Mouse (Mus musculus) ES-Bruce4 (cell line): ENCODE data around the gene Frmd8. TPM values are rescaled to one million over a fixed set of nuclear protein-coding genes. Genes with fewer than 3 reads are reported as not detected.
A peak's percentile ranks its signal among the peaks of the same experiment; 100 is the strongest.

Experiments used
- H3K27ac ChIP-seq: 2 replicates; pipeline ENCODE4 v1.5.1; 2012; ENCODE audit warnings: low read length, inconsistent platforms; ENCODE audit not compliant: insufficient read depth
- H3K27me3 ChIP-seq: 2 replicates; pipeline ENCODE4 v1.6.1; 2012; ENCODE audit warnings: mild to moderate bottlenecking, low read length, inconsistent platforms; ENCODE audit not compliant: control insufficient read depth, poor library complexity, insufficient read depth, severe bottlenecking
- H3K36me3 ChIP-seq: 2 replicates; pipeline ENCODE4 v1.6.1; 2012; ENCODE audit warnings: inconsistent platforms, mild to moderate bottlenecking, low read length, moderate library complexity; ENCODE audit not compliant: control insufficient read depth, poor library complexity, insufficient read depth, severe bottlenecking
- H3K4me1 ChIP-seq: one replicate; pipeline ENCODE4 v1.8.1; 2011; ENCODE audit warnings: low read length; ENCODE audit not compliant: control insufficient read depth, insufficient read depth
- H3K4me3 ChIP-seq: 2 replicates; pipeline ENCODE4 v1.5.1; 2011; ENCODE audit warnings: low read depth, mild to moderate bottlenecking, low read length
- H3K9ac ChIP-seq: 2 replicates; pipeline ENCODE4 v1.6.1; 2012; ENCODE audit warnings: low read depth, mild to moderate bottlenecking, inconsistent platforms; ENCODE audit not compliant: poor library complexity, severe bottlenecking
- H3K9me3 ChIP-seq: replicated peaks from 2 replicates; pipeline ENCODE4 v1.6.1; 2012; ENCODE audit warnings: mild to moderate bottlenecking, low read length, inconsistent platforms; ENCODE audit not compliant: control insufficient read depth, poor library complexity, insufficient read depth, severe bottlenecking
- CTCF ChIP-seq: IDR thresholded peaks from one replicate; pipeline ENCODE4 v1.8.1; 2011; ENCODE audit warnings: low read depth, low read length
- EP300 ChIP-seq: IDR thresholded peaks from 2 replicates; pipeline ENCODE4 v1.6.1; 2011; ENCODE audit warnings: low read depth, low read length; ENCODE audit not compliant: insufficient read depth
- POLR2A ChIP-seq: IDR thresholded peaks from one replicate; pipeline ENCODE4 v1.8.1; 2011; ENCODE audit warnings: low read length; ENCODE audit not compliant: insufficient read depth
- polyA plus RNA-seq: library from polyadenylated mRNA; stranded (reverse); fragments of >200 nt; gene quantifications from 2 replicates; pipeline ENCODE4 v1.2.4, GENCODE M21; 2011; ENCODE audit warnings: low read depth; ENCODE audit not compliant: missing spikeins, insufficient read depth, insufficient read length

Frmd8 gene
- polyA plus RNA-seq, 1 experiment, result 26.3 TPM

- TF ChIP-seq CTCF (no peak), POLR2A (peak; percentile 100), EP300 (peak; percentile 95)
- Histone ChIP-seq H3K9me3 (no peaks in the 10 kb centered on the region), H3K36me3 (peaks cover 41% of the 10 kb centered on the region), H3K27me3 (no peaks in the 10 kb centered on the region), H3K4me1 (peaks cover 2% of the 10 kb centered on the region), H3K27ac (peak overlapping the region; percentile 97), H3K9ac (peak overlapping the region; percentile 93), H3K4me3 (peak overlapping the region; percentile 98)
Observed at GRCm38 (mm10) chr19:5802011-5802786, 72.9 kb downstream of the Frmd8 start.

GRCm38 (mm10) chr19:5801432-5801964, 73.6 kb downstream of the Frmd8 start:
- Histone ChIP-seq H3K27me3 (no peaks in the 10 kb centered on the region), H3K4me3 (peak overlapping the region; percentile 100), H3K27ac (peak overlapping the region; percentile 95), H3K4me1 (peaks cover 2% of the 10 kb centered on the region), H3K9me3 (no peaks in the 10 kb centered on the region), H3K36me3 (peaks cover 48% of the 10 kb centered on the region), H3K9ac (peak overlapping the region; percentile 88)
- no peak for TF ChIP-seq EP300
- TF ChIP-seq CTCF, result no peak
- TF ChIP-seq POLR2A, result no peak

DNA sequence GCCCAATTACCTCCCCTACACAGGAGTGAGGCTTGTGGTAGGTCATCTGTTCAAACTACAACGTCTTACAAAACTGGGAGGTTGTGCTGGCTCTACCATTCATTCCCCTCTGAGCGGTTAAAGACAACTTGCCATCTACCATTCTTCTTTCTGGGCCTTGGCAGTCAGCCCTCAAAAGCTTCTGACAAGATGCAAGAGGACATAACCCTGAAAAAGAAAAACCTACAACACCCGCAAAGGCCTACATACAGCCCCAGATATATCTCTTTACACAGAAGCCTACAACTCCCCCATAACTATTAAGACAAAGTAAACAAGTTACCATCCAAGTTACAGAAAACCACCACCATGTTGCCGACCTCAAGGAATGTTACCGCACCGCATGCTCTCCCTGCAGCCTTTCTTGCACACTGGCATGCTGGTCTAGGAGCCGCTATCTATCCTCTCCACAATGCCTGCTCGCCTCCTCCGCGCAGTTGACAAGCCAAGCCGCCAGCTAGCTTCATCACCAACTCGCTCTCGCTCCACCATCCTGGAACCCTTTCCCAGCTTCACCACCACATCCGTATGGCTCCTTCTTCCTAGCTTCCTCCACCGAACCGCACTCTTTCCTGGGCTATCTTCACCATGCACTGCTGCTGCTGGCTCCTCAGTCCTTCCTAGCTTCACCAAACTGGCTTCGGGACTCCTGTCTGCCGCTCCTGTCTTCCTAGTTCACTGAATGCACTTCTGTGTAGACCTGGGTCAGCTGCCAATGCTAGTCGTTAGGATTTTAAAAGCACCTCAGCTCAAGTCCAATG, 74.2 kb downstream of the Frmd8 start:
- Histone ChIP-seq H3K9ac (peak overlapping the region; percentile 88), H3K27ac (peak overlapping the region; percentile 79), H3K4me3 (peak overlapping the region; percentile 100), H3K36me3 (peaks cover 54% of the 10 kb centered on the region), H3K4me1 (peaks cover 2% of the 10 kb centered on the region), H3K27me3 (no peaks in the 10 kb centered on the region), H3K9me3 (no peaks in the 10 kb centered on the region)
- peak; percentile 87 for TF ChIP-seq POLR2A
- TF ChIP-seq EP300, result no peak

DNA sequence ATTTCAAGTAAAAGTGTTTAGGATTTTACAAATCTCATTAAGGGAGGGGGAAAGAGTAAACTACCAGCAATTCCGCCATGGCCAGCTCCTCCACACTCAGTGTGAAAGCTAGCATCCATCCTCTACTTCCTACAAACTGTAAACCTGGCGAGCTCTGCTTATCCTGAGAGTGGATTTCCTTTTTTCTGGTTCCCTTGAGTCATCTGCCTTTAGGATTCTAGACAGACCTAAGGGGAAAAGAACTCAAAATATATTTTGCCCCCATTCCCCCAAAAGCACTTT, 74.8 kb downstream of the Frmd8 start:
- no peak for TF ChIP-seq POLR2A
- H3K4me1 ChIP-seq, result peaks cover 2% of the 10 kb centered on the region
- peaks cover 58% of the 10 kb centered on the region for H3K36me3 ChIP-seq
- H3K9ac ChIP-seq, result peak overlapping the region; percentile 88
- H3K27ac ChIP-seq, result peak overlapping the region; percentile 79
- peak overlapping the region; percentile 100 for H3K4me3 ChIP-seq
- H3K27me3 ChIP-seq, result no peaks in the 10 kb centered on the region
- H3K9me3 ChIP-seq, result no peaks in the 10 kb centered on the region

Other genes starting within 250 kb of the Frmd8 start
- 28.5 and 32.9 TPM in 2 replicates for gene Rela, start 237.8 kb downstream of the Frmd8 start, polyA plus RNA-seq
- gene Sipa1, start 211.6 kb downstream of the Frmd8 start, polyA plus RNA-seq, result 13.7 and 19.1 TPM in 2 replicates
- 25.8 and 27.8 TPM in 2 replicates for gene Map3k11, start 186.5 kb downstream of the Frmd8 start, polyA plus RNA-seq
- gene Pcnx3, start 186.4 kb downstream of the Frmd8 start, polyA plus RNA-seq, result 39.7 and 43.7 TPM in 2 replicates
- gene Kcnk7, start 170.9 kb downstream of the Frmd8 start, polyA plus RNA-seq, result not detected in 2 replicates
- gene Ehbp1l1, start 149.0 kb downstream of the Frmd8 start, polyA plus RNA-seq, result 4.3 and 5.4 TPM in 2 replicates
- 13.1 and 14.6 TPM in 2 replicates for gene Fam89b, start 145.6 kb downstream of the Frmd8 start, polyA plus RNA-seq
- gene Ltbp3, start 134.4 kb downstream of the Frmd8 start, polyA plus RNA-seq, result 5.9 and 8.2 TPM in 2 replicates
- gene Scyl1, start 103.9 kb downstream of the Frmd8 start, polyA plus RNA-seq, result 37.1 and 42.8 TPM in 2 replicates
- 0.46 and 0.48 TPM in 2 replicates for gene Slc25a45, start 2.5 kb upstream of the Frmd8 start, polyA plus RNA-seq
- 1.9 and 3.6 TPM in 2 replicates for gene Tigd3, start 18.9 kb upstream of the Frmd8 start, polyA plus RNA-seq
- gene Dpf2, start 37.7 kb upstream of the Frmd8 start, polyA plus RNA-seq, result 129 and 137 TPM in 2 replicates
- gene Cdc42ep2, start 49.5 kb upstream of the Frmd8 start, polyA plus RNA-seq, result 0.93 and 1.5 TPM in 2 replicates
- gene Pola2, start 88.9 kb upstream of the Frmd8 start, polyA plus RNA-seq, result 95.9 and 97.3 TPM in 2 replicates
- not detected in 2 replicates for gene Slc22a20, start 110.9 kb upstream of the Frmd8 start, polyA plus RNA-seq
- 21.8 and 25.2 TPM in 2 replicates for gene Capn1, start 140.6 kb upstream of the Frmd8 start, polyA plus RNA-seq
- 16.4 and 18.6 TPM in 2 replicates for gene Syvn1, start 171.3 kb upstream of the Frmd8 start, polyA plus RNA-seq
- 44.9 and 65.1 TPM in 2 replicates for gene Mrpl49, start 182.5 kb upstream of the Frmd8 start, polyA plus RNA-seq
- gene Fau, start 182.6 kb upstream of the Frmd8 start, polyA plus RNA-seq, result 1,239 and 1,271 TPM in 2 replicates
- gene Znhit2, start 185.9 kb upstream of the Frmd8 start, polyA plus RNA-seq, result 6.5 and 8.9 TPM in 2 replicates
- 19.1 and 25.8 TPM in 2 replicates for gene Tm7sf2, start 193.1 kb upstream of the Frmd8 start, polyA plus RNA-seq
- 46.6 and 47.4 TPM in 2 replicates for gene Vps51, start 202.0 kb upstream of the Frmd8 start, polyA plus RNA-seq
- not detected in 2 replicates for gene Tmem262, start 204.8 kb upstream of the Frmd8 start, polyA plus RNA-seq
- gene Gm28374, start 207.0 kb upstream of the Frmd8 start, polyA plus RNA-seq, result not detected in 2 replicates
- 34.2 and 49.7 TPM in 2 replicates for gene Zfpl1, start 209.7 kb upstream of the Frmd8 start, polyA plus RNA-seq
- 47.7 and 50.5 TPM in 2 replicates for gene Cdca5, start 209.7 kb upstream of the Frmd8 start, polyA plus RNA-seq
- 5.9 and 6.3 TPM in 2 replicates for gene AC131692.1, start 219.1 kb upstream of the Frmd8 start, polyA plus RNA-seq
- 2.9 and 3.5 TPM in 2 replicates for gene Naaladl1, start 230.5 kb upstream of the Frmd8 start, polyA plus RNA-seq
- 13.5 and 17.6 TPM in 2 replicates for gene Sac3d1, start 243.4 kb upstream of the Frmd8 start, polyA plus RNA-seq